Mouse (Mus musculus) ES-Bruce4 (cell line): ENCODE data around the gene Lca5l. TPM values are rescaled to one million over a fixed set of nuclear protein-coding genes. Genes with fewer than 3 reads are reported as not detected.

ENCODE experiments used
- H3K27ac ChIP-seq: 2 replicates; pipeline ENCODE4 v1.5.1; 2012; ENCODE audit warnings: low read length, inconsistent platforms; ENCODE audit not compliant: insufficient read depth
- H3K27me3 ChIP-seq: 2 replicates; pipeline ENCODE4 v1.6.1; 2012; ENCODE audit warnings: mild to moderate bottlenecking, low read length, inconsistent platforms; ENCODE audit not compliant: control insufficient read depth, poor library complexity, insufficient read depth, severe bottlenecking
- H3K36me3 ChIP-seq: 2 replicates; pipeline ENCODE4 v1.6.1; 2012; ENCODE audit warnings: inconsistent platforms, mild to moderate bottlenecking, low read length, moderate library complexity; ENCODE audit not compliant: control insufficient read depth, poor library complexity, insufficient read depth, severe bottlenecking
- H3K4me1 ChIP-seq: one replicate; pipeline ENCODE4 v1.8.1; 2011; ENCODE audit warnings: low read length; ENCODE audit not compliant: control insufficient read depth, insufficient read depth
- H3K4me3 ChIP-seq: 2 replicates; pipeline ENCODE4 v1.5.1; 2011; ENCODE audit warnings: low read depth, mild to moderate bottlenecking, low read length
- H3K9ac ChIP-seq: 2 replicates; pipeline ENCODE4 v1.6.1; 2012; ENCODE audit warnings: low read depth, mild to moderate bottlenecking, inconsistent platforms; ENCODE audit not compliant: poor library complexity, severe bottlenecking
- H3K9me3 ChIP-seq: replicated peaks from 2 replicates; pipeline ENCODE4 v1.6.1; 2012; ENCODE audit warnings: mild to moderate bottlenecking, low read length, inconsistent platforms; ENCODE audit not compliant: control insufficient read depth, poor library complexity, insufficient read depth, severe bottlenecking
- CTCF ChIP-seq: IDR thresholded peaks from one replicate; pipeline ENCODE4 v1.8.1; 2011; ENCODE audit warnings: low read depth, low read length
- EP300 ChIP-seq: IDR thresholded peaks from 2 replicates; pipeline ENCODE4 v1.6.1; 2011; ENCODE audit warnings: low read depth, low read length; ENCODE audit not compliant: insufficient read depth
- POLR2A ChIP-seq: IDR thresholded peaks from one replicate; pipeline ENCODE4 v1.8.1; 2011; ENCODE audit warnings: low read length; ENCODE audit not compliant: insufficient read depth
- polyA plus RNA-seq: library from polyadenylated mRNA; stranded (reverse); fragments of >200 nt; gene quantifications from 2 replicates; pipeline ENCODE4 v1.2.4, GENCODE M21; 2011; ENCODE audit warnings: low read depth; ENCODE audit not compliant: missing spikeins, insufficient read depth, insufficient read length

Gene Lca5l
- polyA plus RNA-seq, 1 experiment = 0.25 TPM

- Histone ChIP-seq H3K27ac (no peak overlapping the region), H3K36me3 (no peaks in the 10 kb centered on the region), H3K4me1 (no peaks in the 10 kb centered on the region), H3K4me3 (no peak overlapping the region), H3K9ac (no peak overlapping the region), H3K27me3 (no peaks in the 10 kb centered on the region), H3K9me3 (no peaks in the 10 kb centered on the region)
- no peak for TF ChIP-seq POLR2A
- no peak for TF ChIP-seq CTCF
- no peak for TF ChIP-seq EP300
Measured at GRCm38 (mm10) chr16:96160927-96161326, 31.1 kb downstream of the Lca5l start.

GRCm38 (mm10) chr16:96159794-96160346 is 32.2 kb downstream of the Lca5l start:
- H3K27me3 ChIP-seq = no peaks in the 10 kb centered on the region
- H3K36me3 ChIP-seq = no peaks in the 10 kb centered on the region
- H3K27ac ChIP-seq = no peak overlapping the region
- H3K4me3 ChIP-seq = peak overlapping the region; percentile 65
- H3K9me3 ChIP-seq = no peaks in the 10 kb centered on the region
- peak overlapping the region; percentile 86 for H3K9ac ChIP-seq
- H3K4me1 ChIP-seq = no peaks in the 10 kb centered on the region
- TF ChIP-seq EP300 (no peak), POLR2A (no peak), CTCF (no peak)

DNA sequence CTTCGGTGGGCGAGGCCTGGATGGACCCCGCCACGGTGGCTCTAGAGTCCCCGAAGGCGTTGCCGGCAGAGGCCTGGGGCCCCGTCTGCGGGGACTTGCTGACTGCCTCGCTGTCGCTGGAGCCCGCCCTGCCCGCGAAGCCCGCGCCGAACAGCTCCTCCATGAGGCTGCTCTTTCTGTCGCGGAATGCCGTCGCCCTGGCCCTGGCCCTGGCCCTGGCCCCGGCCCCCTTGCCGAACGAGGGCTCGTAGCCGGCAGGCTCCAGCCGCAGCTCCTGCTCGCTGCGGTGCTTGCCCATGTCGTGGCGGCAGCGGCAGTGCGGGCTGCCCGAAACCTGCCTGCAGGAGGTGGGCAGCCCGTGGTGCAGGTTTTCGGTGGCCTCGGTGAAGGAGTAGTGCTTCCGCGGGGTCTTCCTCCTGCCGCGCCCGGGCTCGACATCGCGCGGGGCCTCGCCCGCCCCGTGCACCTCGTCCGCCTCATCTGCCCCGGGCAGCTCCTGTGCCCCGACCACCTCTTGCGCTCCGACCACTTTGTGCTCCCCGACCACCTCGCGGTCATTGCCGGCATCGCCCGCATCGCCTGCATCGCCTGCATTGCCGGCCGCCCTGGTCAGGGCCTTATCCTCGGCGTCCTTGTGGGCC is 32.9 kb downstream of the Lca5l start:
- no peak overlapping the region for H3K27ac ChIP-seq
- H3K36me3 ChIP-seq = no peaks in the 10 kb centered on the region
- H3K27me3 ChIP-seq = no peaks in the 10 kb centered on the region
- H3K9ac ChIP-seq = peak overlapping the region; percentile 86
- TF ChIP-seq EP300 (no peak), POLR2A (no peak), CTCF (no peak)
- H3K4me1 ChIP-seq = no peaks in the 10 kb centered on the region
- peak overlapping the region; percentile 65 for H3K4me3 ChIP-seq
- no peaks in the 10 kb centered on the region for H3K9me3 ChIP-seq

GRCm38 (mm10) chr16:96158511-96159080 is 33.5 kb downstream of the Lca5l start:
- no peaks in the 10 kb centered on the region for H3K4me1 ChIP-seq
- peak overlapping the region; percentile 86 for H3K9ac ChIP-seq
- no peak overlapping the region for H3K27ac ChIP-seq
- no peaks in the 10 kb centered on the region for H3K27me3 ChIP-seq
- peak overlapping the region; percentile 65 for H3K4me3 ChIP-seq
- H3K9me3 ChIP-seq = no peaks in the 10 kb centered on the region
- peaks cover 2% of the 10 kb centered on the region; the same call in 1 of the 2 replicates for H3K36me3 ChIP-seq
- no peak for TF ChIP-seq EP300
- TF ChIP-seq POLR2A = no peak
- no peak for TF ChIP-seq CTCF

GRCm38 (mm10) chr16:96157171-96157570 is 34.9 kb downstream of the Lca5l start:
- no peaks in the 10 kb centered on the region for H3K4me1 ChIP-seq
- peaks cover 2% of the 10 kb centered on the region; the same call in 1 of the 2 replicates for H3K36me3 ChIP-seq
- H3K27ac ChIP-seq = no peak overlapping the region
- no peaks in the 10 kb centered on the region for H3K9me3 ChIP-seq
- no peak for TF ChIP-seq POLR2A
- no peak overlapping the region for H3K9ac ChIP-seq
- no peak overlapping the region for H3K4me3 ChIP-seq
- no peaks in the 10 kb centered on the region for H3K27me3 ChIP-seq

DNA sequence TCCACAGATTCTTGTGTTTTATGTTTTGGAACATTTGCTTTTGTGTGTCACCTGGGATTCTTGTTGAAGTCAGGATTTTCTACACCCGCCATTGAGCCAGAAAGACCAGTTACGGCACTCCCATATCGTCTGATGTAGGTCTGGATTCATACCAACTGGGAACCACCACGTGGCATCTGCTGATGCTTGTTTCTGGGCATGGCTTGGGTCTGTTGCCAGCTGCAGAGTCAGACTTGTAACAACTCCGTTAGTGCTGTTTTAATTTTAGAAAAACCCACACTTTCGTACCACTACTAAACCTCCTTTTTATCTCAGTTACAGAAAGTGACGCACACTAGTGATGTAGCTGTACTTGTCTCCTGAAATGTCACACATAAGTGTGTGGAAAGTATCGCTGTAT is 36.1 kb downstream of the Lca5l start:
- no peaks in the 10 kb centered on the region for H3K27me3 ChIP-seq
- no peak overlapping the region for H3K4me3 ChIP-seq
- H3K9ac ChIP-seq = no peak overlapping the region
- TF ChIP-seq POLR2A (no peak), CTCF (no peak), EP300 (no peak)
- no peak overlapping the region for H3K27ac ChIP-seq
- no peaks in the 10 kb centered on the region for H3K9me3 ChIP-seq
- H3K36me3 ChIP-seq = peaks cover 2% of the 10 kb centered on the region; the same call in 1 of the 2 replicates
- H3K4me1 ChIP-seq = no peaks in the 10 kb centered on the region
